Mouse (Mus musculus): Measurements from ENCODE around the gene Negr1.

- TF ChIP-seq CTCF (IDR thresholded peaks at IDR 0.05; ENCODE audit: extremely low read depth, insufficient read depth, low read length) (no peak), POLR2A (IDR thresholded peaks at IDR 0.05; ENCODE audit: extremely low read depth, insufficient read depth, low read length) (no peak)
These were observed 277.0 kb downstream of the Negr1 start for GRCm38 (mm10) chr3:156838550-156838949.
